Comparison of ENCODE assay signal across 12 mouse cellular contexts in the genomic region with DNA sequence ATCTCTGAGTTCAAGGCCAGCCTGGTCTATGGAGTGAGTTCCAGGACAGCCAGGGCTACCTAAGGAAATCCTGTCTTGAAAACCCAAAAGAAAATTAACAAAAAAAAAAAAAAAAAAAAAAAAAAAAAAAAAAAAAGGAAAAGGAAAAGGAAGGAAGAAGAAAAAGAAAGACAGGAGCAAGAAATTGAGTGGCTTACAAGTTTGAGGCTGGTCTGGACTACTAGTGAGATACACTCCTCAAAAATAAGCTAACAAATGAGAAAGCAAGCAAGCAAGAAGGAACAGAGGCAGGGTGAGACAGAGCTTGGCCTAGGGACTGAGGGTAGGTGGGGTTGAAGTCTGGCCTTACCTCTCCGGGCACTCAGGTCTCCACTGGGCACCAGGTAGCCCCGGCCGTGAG. TPM values are rescaled to one million over a fixed set of nuclear protein-coding genes. Genes with fewer than 3 reads are reported as not detected.
A peak's percentile ranks its signal among the peaks of the same experiment; 100 is the strongest.
DNase-seq lines count a peak whose midpoint lies in the region; ATAC-seq lines count a peak whose summit lies in the region.
"Had no signal": no experiment of that assay in that cellular context is flagged by ENCODE, and none has a peak within 500 bp of the region (broad histone marks: within the 10 kb centered on the region; RNA-seq: fewer than 3 reads in every experiment).

No protein-coding gene starts in this region.

- H3K4me1 ChIP-seq in forebrain, embryonic 15.5 days = peaks cover 9% of the 10 kb centered on the region
- peaks cover 15% of the 10 kb centered on the region for H3K4me1 ChIP-seq in forebrain, embryonic 12.5 days
- peaks cover 12% of the 10 kb centered on the region for H3K4me1 ChIP-seq in hindbrain, embryonic 15.5 days (replicated peaks)
- H3K4me1 ChIP-seq in hindbrain, embryonic 10.5 days (replicated peaks) = peaks cover 25% of the 10 kb centered on the region
- peaks cover 10% of the 10 kb centered on the region for H3K4me1 ChIP-seq in midbrain, embryonic 13.5 days (replicated peaks)
- H3K4me1 ChIP-seq in midbrain, embryonic 16.5 days (ENCODE audit: control insufficient read depth, insufficient read depth, low read length) = peaks cover 4% of the 10 kb centered on the region; the same call in 1 of the 2 replicates

- no peak overlapping the region for H3K4me2 ChIP-seq in forebrain, embryonic 15.5 days (replicated peaks)
- H3K4me2 ChIP-seq in forebrain, embryonic 12.5 days = no peak overlapping the region
- H3K4me2 ChIP-seq in hindbrain, embryonic 15.5 days = peak overlapping the region; percentile 55
- H3K4me2 ChIP-seq in midbrain, embryonic 13.5 days (replicated peaks) = peak overlapping the region; percentile 59
- H3K4me2 ChIP-seq in midbrain, embryonic 16.5 days (ENCODE audit: low read length) = no peak overlapping the region

- no peaks in the 10 kb centered on the region for H3K9me3 ChIP-seq in forebrain, embryonic 15.5 days
- peaks cover 12% of the 10 kb centered on the region; the same call in 1 of the 2 replicates for H3K9me3 ChIP-seq in forebrain, embryonic 12.5 days
- H3K9me3 ChIP-seq in hindbrain, embryonic 15.5 days = no peaks in the 10 kb centered on the region
- peaks cover 16% of the 10 kb centered on the region for H3K9me3 ChIP-seq in hindbrain, embryonic 10.5 days
- H3K9me3 ChIP-seq in midbrain, embryonic 13.5 days = peaks cover 16% of the 10 kb centered on the region
- peaks cover 2% of the 10 kb centered on the region; the same call in 1 of the 2 replicates for H3K9me3 ChIP-seq in midbrain, embryonic 16.5 days (replicated peaks; ENCODE audit: control insufficient read depth, low read length, poor library complexity, severe bottlenecking)

- H3K36me3 ChIP-seq in forebrain, embryonic 15.5 days = 0 out of 2 replicates have a peak, but pooled peaks cover 2% of the 10 kb centered on the region
- peaks cover 5% of the 10 kb centered on the region; the same call in 1 of the 2 replicates for H3K36me3 ChIP-seq in forebrain, embryonic 12.5 days (replicated peaks)
- peaks cover 14% of the 10 kb centered on the region for H3K36me3 ChIP-seq in hindbrain, embryonic 15.5 days
- peaks cover 9% of the 10 kb centered on the region; the same call in 1 of the 2 replicates for H3K36me3 ChIP-seq in hindbrain, embryonic 10.5 days
- H3K36me3 ChIP-seq in midbrain, embryonic 13.5 days = peaks cover 9% of the 10 kb centered on the region; the same call in 1 of the 2 replicates
- peaks cover 5% of the 10 kb centered on the region; the same call in 1 of the 2 replicates for H3K36me3 ChIP-seq in midbrain, embryonic 16.5 days (ENCODE audit: control insufficient read depth, insufficient read depth, low read length)

- no peaks in the 10 kb centered on the region for H3K27me3 ChIP-seq in forebrain, embryonic 15.5 days
- peaks cover 24% of the 10 kb centered on the region for H3K27me3 ChIP-seq in forebrain, embryonic 12.5 days
- peaks cover 14% of the 10 kb centered on the region; the same call in 1 of the 2 replicates for H3K27me3 ChIP-seq in hindbrain, embryonic 15.5 days
- H3K27me3 ChIP-seq in hindbrain, embryonic 10.5 days (ENCODE audit: insufficient read depth, poor library complexity, severe bottlenecking) = peaks cover 41% of the 10 kb centered on the region
- peaks cover 19% of the 10 kb centered on the region for H3K27me3 ChIP-seq in midbrain, embryonic 13.5 days
- no peaks in the 10 kb centered on the region for H3K27me3 ChIP-seq in midbrain, embryonic 16.5 days (ENCODE audit: control insufficient read depth, insufficient read depth, low read depth, low read length)

- intact Hi-C loops in left cerebral cortex, postnatal 36 days (cut with DNase I) = no loop called here

- H3K9ac ChIP-seq in forebrain, embryonic 15.5 days (replicated peaks) = no peak overlapping the region
- H3K9ac ChIP-seq in forebrain, embryonic 12.5 days = no peak overlapping the region
- H3K9ac ChIP-seq in hindbrain, embryonic 15.5 days = no peak overlapping the region
- no peak overlapping the region; the same call in 1 of the 2 replicates for H3K9ac ChIP-seq in midbrain, embryonic 13.5 days (replicated peaks)
- no peak overlapping the region for H3K9ac ChIP-seq in midbrain, embryonic 16.5 days (ENCODE audit: low read depth, low read length)

- ATAC-seq in forebrain, embryonic 15.5 days (replicated peaks) = no peak
- no peak for ATAC-seq in forebrain, embryonic 12.5 days (ENCODE audit: low FRiP score)
- no peak for ATAC-seq in hindbrain, embryonic 15.5 days (ENCODE audit: low FRiP score, low read depth)
- ATAC-seq in midbrain, embryonic 13.5 days = no peak
- ATAC-seq in midbrain, embryonic 16.5 days = no peak

- 38% methylated on average over 3 of the region's 3 CpGs for WGBS in forebrain, embryonic 15.5 days
- 41% methylated on average over 3 of the region's 3 CpGs for WGBS in forebrain, embryonic 12.5 days
- WGBS in hindbrain, embryonic 15.5 days = 46% methylated on average over 3 of the region's 3 CpGs
- 42% methylated on average over 3 of the region's 3 CpGs for WGBS in hindbrain, embryonic 10.5 days
- 44% methylated on average over 3 of the region's 3 CpGs for WGBS in midbrain, embryonic 13.5 days
- WGBS in midbrain, embryonic 16.5 days = 52% methylated on average over 3 of the region's 3 CpGs

- 0 out of 2 replicates have a peak overlapping the region, but pooled peaks have one; percentile 5 for H3K27ac ChIP-seq in forebrain, embryonic 15.5 days (replicated peaks)
- H3K27ac ChIP-seq in forebrain, embryonic 12.5 days = no peak overlapping the region
- no peak overlapping the region for H3K27ac ChIP-seq in hindbrain, embryonic 15.5 days (replicated peaks)
- no peak overlapping the region for H3K27ac ChIP-seq in hindbrain, embryonic 10.5 days
- H3K27ac ChIP-seq in midbrain, embryonic 13.5 days = no peak overlapping the region
- no peak overlapping the region for H3K27ac ChIP-seq in midbrain, embryonic 16.5 days (ENCODE audit: low read length)
- H3K27ac ChIP-seq: limb, embryonic 12.5 days; neural tube, embryonic 13.5 days had no signal

- no peak overlapping the region for H3K4me3 ChIP-seq in forebrain, embryonic 15.5 days
- no peak overlapping the region; the same call in 1 of the 2 replicates for H3K4me3 ChIP-seq in forebrain, embryonic 12.5 days (replicated peaks)
- H3K4me3 ChIP-seq in hindbrain, embryonic 15.5 days = no peak overlapping the region
- no peak overlapping the region for H3K4me3 ChIP-seq in hindbrain, embryonic 10.5 days
- no peak overlapping the region for H3K4me3 ChIP-seq in midbrain, embryonic 13.5 days (replicated peaks)
- H3K4me3 ChIP-seq in midbrain, embryonic 16.5 days (ENCODE audit: low read depth, low read length) = no peak overlapping the region

- no peak for DNase-seq in hindbrain, embryonic 10.5 days (ENCODE audit: low spot score)
- DNase-seq in left cerebral cortex, postnatal 36 days (ENCODE audit: low spot score in 2 of 2) = no peak
- no peak for DNase-seq in gastrocnemius, adult 8-10 months (ENCODE audit: low spot score in 2 of 2)
- DNase-seq: layer of hippocampus, postnatal 36 days had no signal

RNA-seq across cellular contexts. Expression of gene Ltbp4, which starts 27.7 kb away (rescaled TPM):
- polyA plus RNA-seq in forebrain, embryonic 15.5 days (2015; fragmentation: Nextera tagmentation; extraction: Ambion mirVana) = 13.3 and 15.0 TPM in 2 replicates
- polyA plus RNA-seq in forebrain, embryonic 12.5 days (2016; fragmentation: Nextera tagmentation; extraction: Ambion mirVana) = 12.4 and 16.5 TPM in 2 replicates
- 12.9 and 13.9 TPM in 2 replicates for polyA plus RNA-seq in hindbrain, embryonic 15.5 days (2015; fragmentation: Nextera tagmentation; extraction: Ambion mirVana)
- polyA plus RNA-seq in hindbrain, embryonic 10.5 days (2016; fragmentation: Nextera tagmentation; extraction: Ambion mirVana) = 5.8 and 7.5 TPM in 2 replicates
- 8.0 and 9.1 TPM in 2 replicates for polyA plus RNA-seq in midbrain, embryonic 13.5 days (2015; fragmentation: Nextera tagmentation; extraction: Ambion mirVana)
- 14.1 and 14.3 TPM in 2 replicates for polyA plus RNA-seq in midbrain, embryonic 16.5 days (2015; fragmentation: Nextera tagmentation; extraction: Ambion mirVana)
- 10 to 100 TPM; 36.3 to 50.7 TPM for total RNA-seq in left cerebral cortex, postnatal 36 days (2021)
- total RNA-seq in gastrocnemius, adult 8-10 months (2022) = 10 to 100 TPM; 33.6 to 50.3 (median 43.1) TPM
- total RNA-seq: hematopoietic stem cell, adult 5-6 weeks had no signal

RNA-seq across cellular contexts. Expression of gene Shkbp1, which starts 46.0 kb away (rescaled TPM):
- polyA plus RNA-seq in forebrain, embryonic 15.5 days (2015; fragmentation: Nextera tagmentation; extraction: Ambion mirVana) = 90.2 and 91.5 TPM in 2 replicates
- 77.1 and 81.2 TPM in 2 replicates for polyA plus RNA-seq in forebrain, embryonic 12.5 days (2016; fragmentation: Nextera tagmentation; extraction: Ambion mirVana)
- 42.8 and 46.6 TPM in 2 replicates for polyA plus RNA-seq in hindbrain, embryonic 15.5 days (2015; fragmentation: Nextera tagmentation; extraction: Ambion mirVana)
- polyA plus RNA-seq in hindbrain, embryonic 10.5 days (2016; fragmentation: Nextera tagmentation; extraction: Ambion mirVana) = 76.3 and 87.4 TPM in 2 replicates
- polyA plus RNA-seq in midbrain, embryonic 13.5 days (2015; fragmentation: Nextera tagmentation; extraction: Ambion mirVana) = 67.2 and 84.3 TPM in 2 replicates
- 47.4 and 55.1 TPM in 2 replicates for polyA plus RNA-seq in midbrain, embryonic 16.5 days (2015; fragmentation: Nextera tagmentation; extraction: Ambion mirVana)
- 10 to 100 TPM; 12.4 to 35.7 TPM for total RNA-seq in left cerebral cortex, postnatal 36 days (2021)
- total RNA-seq in gastrocnemius, adult 8-10 months (2022) = 1 to 10 TPM; 1.8 to 3.9 (median 2.7) TPM

RNA-seq across cellular contexts. Expression of gene Gm20479, which starts 47.4 kb away (rescaled TPM):
- polyA plus RNA-seq in forebrain, embryonic 15.5 days (2015; fragmentation: Nextera tagmentation; extraction: Ambion mirVana) = 0.46 TPM in 1 of 2 replicates, not detected in the other
- 1.5 TPM in 1 of 2 replicates, not detected in the other for polyA plus RNA-seq in forebrain, embryonic 12.5 days (2016; fragmentation: Nextera tagmentation; extraction: Ambion mirVana)
- polyA plus RNA-seq in hindbrain, embryonic 15.5 days (2015; fragmentation: Nextera tagmentation; extraction: Ambion mirVana) = not detected in 2 replicates
- polyA plus RNA-seq in hindbrain, embryonic 10.5 days (2016; fragmentation: Nextera tagmentation; extraction: Ambion mirVana) = 0.50 TPM in 1 of 2 replicates, not detected in the other
- 0.53 TPM in 1 of 2 replicates, not detected in the other for polyA plus RNA-seq in midbrain, embryonic 13.5 days (2015; fragmentation: Nextera tagmentation; extraction: Ambion mirVana)
- polyA plus RNA-seq in midbrain, embryonic 16.5 days (2015; fragmentation: Nextera tagmentation; extraction: Ambion mirVana) = not detected in 2 replicates
- total RNA-seq in left cerebral cortex, postnatal 36 days (2021) = not detected
- under 1 TPM in 1 of 4 experiments, not detected in 3; 0.53 TPM for total RNA-seq in gastrocnemius, adult 8-10 months (2022)
- total RNA-seq: hematopoietic stem cell, adult 5-6 weeks; layer of hippocampus, postnatal 36 days had no signal
- polyA plus RNA-seq: limb, embryonic 12.5 days; neural tube, embryonic 13.5 days had no signal

RNA-seq across cellular contexts. Expression of gene Numbl, which starts 51.6 kb away (rescaled TPM):
- polyA plus RNA-seq in forebrain, embryonic 15.5 days (2015; fragmentation: Nextera tagmentation; extraction: Ambion mirVana) = 47.2 and 49.0 TPM in 2 replicates
- 40.6 and 41.8 TPM in 2 replicates for polyA plus RNA-seq in forebrain, embryonic 12.5 days (2016; fragmentation: Nextera tagmentation; extraction: Ambion mirVana)
- 57.8 and 67.5 TPM in 2 replicates for polyA plus RNA-seq in hindbrain, embryonic 15.5 days (2015; fragmentation: Nextera tagmentation; extraction: Ambion mirVana)
- 28.9 and 53.1 TPM in 2 replicates for polyA plus RNA-seq in hindbrain, embryonic 10.5 days (2016; fragmentation: Nextera tagmentation; extraction: Ambion mirVana)
- 39.4 and 51.6 TPM in 2 replicates for polyA plus RNA-seq in midbrain, embryonic 13.5 days (2015; fragmentation: Nextera tagmentation; extraction: Ambion mirVana)
- 51.2 and 53.6 TPM in 2 replicates for polyA plus RNA-seq in midbrain, embryonic 16.5 days (2015; fragmentation: Nextera tagmentation; extraction: Ambion mirVana)
- 100 to 1,000 TPM; 107 to 127 TPM for total RNA-seq in left cerebral cortex, postnatal 36 days (2021)
- 1 to 10 TPM; 1.5 to 3.4 (median 2.2) TPM for total RNA-seq in gastrocnemius, adult 8-10 months (2022)

Comparison
In these comparisons a context has a peak if more than half of its experiments do, and no peak if none do; other contexts are left out.
1. H3K4me2 ChIP-seq: peak in hindbrain, embryonic 15.5 days (single experiment) and midbrain, embryonic 13.5 days (single experiment); none in forebrain, embryonic 15.5 days (single experiment), forebrain, embryonic 12.5 days (single experiment) and midbrain, embryonic 16.5 days (single experiment).